1 mouse cellular context compared by ENCODE assay signal in genomic region chr17:25832436-25833290, GRCm38 (mm10).
TF ChIP-seq lines count a peak whose summit lies in the region.

No protein-coding gene starts in this region.

TF ChIP-seq in myocyte, 11 proteins besides CTCF, POLR2A, EP300 and RAD21:
- TF ChIP-seq E2F4 (IDR thresholded peaks at IDR 0.05; ENCODE audit: insufficient read depth) (peak; percentile 60), POLR2AphosphoS2 (IDR thresholded peaks at IDR 0.05; ENCODE audit: insufficient read length, low read depth) (peak; percentile 66), USF1 (IDR thresholded peaks at IDR 0.05; ENCODE audit: low read depth) (peak; percentile 94), MYOD1 (IDR thresholded peaks at IDR 0.05; ENCODE audit: control insufficient read depth in 1 of 3, insufficient read length in 2 of 3, low read depth in 2 of 3) (peak in 1 of 3 experiments; percentile 9), MAX (IDR thresholded peaks at IDR 0.05; ENCODE audit: low read depth) (no peak)
